Mouse (Mus musculus): ENCODE measurements at regions not wholly inside any gene's neighbourhood (a gene's known extent, or its start where the extent isn't known, plus 50 kb on each side); places are given as distances from the start of the nearest gene placed in this dataset.
"Not testable (repeated sequence)": the region's sequence is repeated elsewhere in the genome, so short reads cannot be mapped to it uniquely, and the experiment has no call there.

DNA sequence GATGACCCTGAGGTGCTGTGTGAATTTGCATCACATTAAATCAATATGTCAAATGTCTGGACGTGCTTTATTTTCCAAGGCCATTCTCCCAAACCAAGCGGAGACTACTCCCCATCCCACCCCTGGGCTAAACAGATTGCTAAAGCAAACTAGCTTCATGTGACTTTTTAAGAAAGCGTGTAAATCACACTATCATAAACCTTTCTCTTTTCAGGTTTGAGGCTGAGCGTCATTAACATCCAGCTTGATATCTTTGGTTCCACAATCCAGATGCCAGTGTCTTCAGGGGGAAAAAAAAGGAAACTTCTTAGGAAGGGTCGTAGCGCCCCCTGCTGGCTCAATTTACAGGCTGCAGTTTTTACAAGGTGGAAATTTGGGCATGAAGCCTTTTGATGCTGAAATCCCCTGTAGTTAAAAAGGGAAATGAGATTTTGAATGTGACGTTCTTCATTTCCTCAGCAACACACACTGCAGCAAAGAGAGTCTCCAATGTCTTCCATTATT is 105.1 kb upstream of the Nt5e start:
- peak; percentile 38 for DNase-seq (ENCODE audit: low read depth, low spot score)

- DNase-seq (ENCODE audit: low read depth, low spot score): no peak
Measured at GRCm38 (mm10) chr9:88237126-88237525, 89.9 kb upstream of the Nt5e start.

- DNase-seq (ENCODE audit: low read depth, low spot score): no peak
Measured at GRCm38 (mm10) chr9:88238346-88238745, 88.7 kb upstream of the Nt5e start.

DNA sequence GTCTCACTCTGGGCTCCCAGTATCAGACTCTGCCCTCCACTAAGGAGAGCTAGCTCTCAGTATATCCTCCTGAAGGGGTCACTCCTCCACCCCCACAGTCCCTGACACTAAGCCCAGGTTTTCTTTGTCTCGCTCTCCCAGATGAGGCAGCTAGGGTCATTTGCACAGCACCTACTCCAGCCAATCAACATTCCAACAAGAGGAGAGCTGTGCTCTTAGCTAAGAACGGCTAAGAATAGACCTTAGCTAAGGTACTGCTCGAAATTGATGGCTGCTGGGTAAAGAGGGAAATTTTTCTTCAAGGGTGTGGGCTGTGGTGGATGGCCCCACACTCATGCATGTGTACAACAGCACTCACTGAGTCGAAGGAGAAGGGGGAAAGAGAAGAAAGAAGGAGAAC is 86.3 kb upstream of the Nt5e start:
- DNase-seq (ENCODE audit: low read depth, low spot score): no peak

- DNase-seq (ENCODE audit: low read depth, low spot score): peak; percentile 88
Measured at GRCm38 (mm10) chr9:88241203-88241995, 85.6 kb upstream of the Nt5e start.

DNA sequence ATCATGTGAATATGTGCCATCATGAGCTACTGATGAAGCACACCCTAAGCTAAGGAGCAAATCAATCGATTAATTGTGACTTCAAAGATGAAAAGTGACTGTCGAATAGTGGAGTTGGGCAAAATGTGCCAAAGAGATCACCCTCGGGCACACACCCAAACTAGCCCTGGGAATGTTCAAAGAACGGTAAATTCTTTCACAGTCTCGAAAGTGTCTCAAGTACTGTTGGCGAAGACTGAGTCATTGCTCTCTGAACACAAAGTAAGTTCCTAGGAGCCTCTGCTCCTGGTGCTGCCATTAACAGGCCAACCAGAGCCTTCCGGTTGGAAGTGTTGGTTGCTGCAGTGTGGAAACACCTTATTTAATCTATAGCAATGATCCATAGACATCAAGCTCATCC is 84.5 kb upstream of the Nt5e start:
- no peak for DNase-seq (ENCODE audit: low read depth, low spot score)

GRCm38 (mm10) chr9:88244492-88244891 is 82.5 kb upstream of the Nt5e start:
- no peak for DNase-seq (ENCODE audit: low read depth, low spot score)

DNA sequence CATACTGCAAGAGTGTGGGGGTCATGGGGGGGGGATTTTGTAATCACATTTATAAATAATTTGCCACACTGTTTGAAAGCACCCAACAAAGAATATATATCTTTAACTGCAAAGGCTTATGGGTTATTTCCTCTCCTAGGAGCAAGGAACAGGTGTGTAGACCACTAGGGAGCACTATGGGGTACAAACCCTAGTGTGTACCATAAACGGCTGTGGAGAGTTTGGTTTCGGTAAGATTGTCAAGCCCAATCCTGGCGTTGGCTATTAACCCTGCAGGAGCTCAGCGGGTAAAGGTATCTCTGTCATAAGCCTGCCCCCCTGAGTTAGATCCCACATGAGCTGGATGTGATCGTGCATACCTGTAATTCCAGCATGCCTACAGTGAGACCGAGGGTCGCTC is 71.0 kb upstream of the Nt5e start:
- no peak for DNase-seq (ENCODE audit: low read depth, low spot score)

DNA sequence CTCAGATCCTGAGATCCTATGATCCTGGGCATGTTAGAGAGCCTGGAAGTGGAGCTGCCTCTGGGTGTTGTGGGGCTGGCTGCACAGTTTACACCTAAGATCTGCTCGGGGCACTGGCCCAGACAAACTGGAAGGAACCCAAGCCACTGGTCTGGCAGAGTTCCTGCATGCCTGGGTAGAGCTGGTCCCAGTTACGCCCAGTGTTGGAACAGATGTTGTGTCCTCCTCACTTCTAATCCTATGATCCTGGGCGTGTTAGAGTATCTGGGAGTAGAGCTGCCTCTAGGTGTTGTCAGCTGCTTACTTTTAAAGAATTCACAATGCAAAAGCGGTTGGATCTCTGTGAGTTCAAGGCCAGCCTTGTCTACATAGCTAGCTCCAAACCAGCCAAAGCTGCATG is 67.4 kb upstream of the Nt5e start:
- DNase-seq (ENCODE audit: low read depth, low spot score): no peak

- DNase-seq (ENCODE audit: low read depth, low spot score): no peak
Measured at GRCm38 (mm10) chr9:88260072-88260635, 66.8 kb upstream of the Nt5e start.

- no peak for DNase-seq (ENCODE audit: low read depth, low spot score)
Measured at GRCm38 (mm10) chr9:88262461-88262860, 64.5 kb upstream of the Nt5e start.

DNA sequence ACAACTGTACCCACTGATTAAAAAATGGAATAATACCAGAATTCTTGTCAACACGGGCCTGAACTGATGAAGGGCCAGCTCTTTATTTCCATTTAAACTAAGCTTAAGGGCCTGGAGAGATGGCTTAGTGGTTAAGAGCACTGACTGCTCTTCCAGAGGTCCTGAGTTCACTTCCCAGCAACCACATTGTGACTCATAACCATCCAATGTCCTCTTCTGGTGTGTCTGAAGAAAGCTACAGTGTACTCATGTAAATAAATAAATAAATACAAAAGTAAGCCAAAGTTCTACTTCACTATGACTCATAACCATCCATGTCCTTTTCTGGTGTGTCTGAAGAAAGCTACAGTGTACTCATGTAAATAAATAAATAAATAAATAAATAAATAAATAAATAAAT is 60.7 kb upstream of the Nt5e start:
- not testable (repeated sequence) for DNase-seq (ENCODE audit: low read depth, low spot score)

DNA sequence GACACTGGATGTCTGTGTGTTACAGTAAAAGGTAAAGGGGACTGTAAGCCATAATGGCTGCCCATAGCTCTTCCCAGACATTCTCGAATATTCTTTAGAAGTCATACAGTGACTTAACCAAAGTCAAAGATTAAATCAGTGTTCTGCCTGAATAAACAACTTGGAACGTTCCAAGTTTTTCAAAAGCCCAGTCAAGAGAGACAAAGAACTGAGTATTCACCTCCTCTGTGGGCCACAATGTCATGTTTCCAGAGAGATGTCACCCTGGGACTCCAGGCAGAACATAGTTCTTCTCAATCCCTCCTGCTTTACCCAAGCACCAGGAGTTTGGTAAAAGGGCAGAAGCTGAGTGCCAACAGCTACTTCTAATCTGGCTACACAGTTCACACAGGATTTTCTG is 58.2 kb upstream of the Nt5e start:
- no peak for DNase-seq (ENCODE audit: low read depth, low spot score)

GRCm38 (mm10) chr9:88269216-88269615 is 57.8 kb upstream of the Nt5e start:
- no peak for DNase-seq (ENCODE audit: low read depth, low spot score)

GRCm38 (mm10) chr9:88270836-88271235 is 56.2 kb upstream of the Nt5e start:
- no peak for DNase-seq (ENCODE audit: low read depth, low spot score)

DNA sequence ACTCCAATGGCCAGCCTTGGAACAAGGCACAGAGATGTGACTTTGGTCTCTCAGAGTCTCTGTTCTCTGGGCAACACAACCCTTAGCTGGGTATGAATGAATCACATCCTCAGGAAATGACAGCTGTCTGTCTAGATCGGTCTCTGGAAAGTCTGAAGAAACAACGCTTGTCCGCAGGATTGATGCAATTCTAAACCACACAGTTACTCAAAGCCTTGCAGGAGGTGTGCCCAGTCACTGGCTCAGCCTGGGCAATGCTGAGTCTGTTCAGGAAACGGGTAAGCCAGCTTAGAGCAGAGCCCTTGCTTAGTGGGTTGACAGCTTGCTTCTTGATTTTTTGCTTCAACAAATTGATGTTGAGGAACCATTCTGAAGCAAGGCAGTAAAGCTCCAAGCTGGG is 53.7 kb upstream of the Nt5e start:
- DNase-seq (ENCODE audit: low read depth, low spot score): peak; percentile 56

GRCm38 (mm10) chr9:88274040-88274439 is 53.0 kb upstream of the Nt5e start:
- DNase-seq (ENCODE audit: low read depth, low spot score): no peak

GRCm38 (mm10) chr9:88274681-88275336 is 52.2 kb upstream of the Nt5e start:
- DNase-seq (ENCODE audit: low read depth, low spot score): no peak

DNA sequence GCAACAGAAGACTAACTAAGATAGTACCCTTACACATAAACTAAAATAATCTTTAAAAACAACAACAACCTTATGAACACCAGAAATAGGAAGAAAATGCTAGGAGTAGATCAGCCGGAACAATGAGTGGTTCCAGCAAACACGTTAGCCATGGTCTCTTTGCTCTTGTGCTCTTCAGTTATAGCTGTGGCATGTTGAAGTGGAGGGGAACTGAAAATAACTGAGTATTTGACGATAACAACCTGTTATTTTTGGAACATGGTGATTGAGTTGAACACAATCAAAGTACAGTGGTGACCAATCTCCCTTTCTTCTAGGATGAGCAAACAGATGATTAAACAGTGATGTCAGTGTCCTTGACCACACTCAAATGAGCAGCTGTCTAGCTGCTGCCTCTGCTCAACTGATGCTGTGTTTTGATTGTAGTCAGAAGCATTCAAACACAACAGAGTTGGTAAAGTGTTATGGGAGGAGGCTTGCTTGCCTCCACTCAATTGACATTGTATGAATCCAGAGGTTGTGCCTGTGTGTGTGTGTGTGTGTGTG is 50.9 kb upstream of the Nt5e start:
- no peak for DNase-seq (ENCODE audit: low read depth, low spot score)

DNA sequence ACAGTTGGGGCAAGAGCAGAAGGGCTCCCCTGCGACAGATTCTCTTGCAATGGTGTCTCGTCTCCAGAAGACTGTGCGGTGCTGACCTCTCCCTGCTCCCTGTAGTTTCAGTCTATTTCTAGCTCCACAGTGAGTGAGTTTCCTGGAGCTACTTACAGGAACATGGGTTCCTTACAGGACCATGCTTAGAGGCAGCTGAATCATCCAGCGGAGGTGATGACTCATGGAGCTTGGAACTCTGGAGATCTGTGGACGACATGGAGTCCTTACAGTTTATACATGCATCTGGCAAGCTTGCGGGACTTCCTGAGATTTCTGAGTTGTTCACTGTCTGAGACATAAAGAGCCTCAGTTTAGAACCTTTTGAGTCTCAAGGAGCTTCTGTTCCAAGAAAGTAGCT is 50.0 kb upstream of the Nt5e start:
- no peak for DNase-seq (ENCODE audit: low read depth, low spot score)

Measured in CD4-positive, CD25-positive, alpha-beta regulatory T cell, adult 2 months (primary cell).